Mouse (Mus musculus) olfactory bulb, adult 2 months (tissue): ENCODE results near the gene Akap1.

ENCODE experiments used
- CTCF ChIP-seq: fragments of 200-500 bp; IDR thresholded peaks from 2 replicates; pipeline ENCODE4 v1.5.1; 2012; ENCODE audit warnings: low read depth, mild to moderate bottlenecking, low read length, moderate library complexity; ENCODE audit not compliant: insufficient read depth
- POLR2A ChIP-seq: fragments of 200-500 bp; IDR thresholded peaks from 2 replicates; pipeline ENCODE4 v1.6.1; 2012; ENCODE audit warnings: mild to moderate bottlenecking, low read depth, low read length, moderate library complexity; ENCODE audit not compliant: insufficient read depth

DNA sequence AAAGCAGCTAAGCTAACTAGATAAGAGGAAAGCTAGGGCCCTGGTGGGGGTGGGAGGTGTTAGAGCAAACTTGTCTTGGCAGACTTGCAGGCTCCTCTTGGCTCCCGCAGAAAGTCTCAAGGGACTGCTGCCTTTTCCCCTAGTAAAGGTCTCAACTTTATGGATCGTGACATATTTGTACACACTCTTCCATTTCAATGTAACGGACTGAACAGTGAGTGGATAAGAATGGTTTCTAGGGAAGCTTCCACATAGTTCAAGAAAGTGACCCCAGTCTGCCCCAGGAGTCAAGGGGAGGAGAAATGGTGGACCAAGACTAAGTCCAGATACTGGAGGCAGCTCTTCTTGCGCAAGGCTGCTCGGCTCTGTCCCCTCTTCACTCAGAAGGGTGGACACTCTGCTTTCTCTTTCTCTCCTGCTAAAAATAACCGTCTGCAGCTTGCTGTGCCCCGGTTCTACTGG is 37.0 kb upstream of the Akap1 start:
- TF ChIP-seq CTCF: no peak
- TF ChIP-seq POLR2A: no peak
